Mouse (Mus musculus) stomach, postnatal 0 days (tissue): Measurements from ENCODE around the gene Git1.

Experiments
- CTCF ChIP-seq: IDR thresholded peaks from 2 replicates; pipeline ENCODE4 v1.5.1; 2016; ENCODE audit warnings: antibody characterized with exemption, low read depth, mild to moderate bottlenecking, moderate library complexity
- EP300 ChIP-seq: optimal IDR thresholded peaks from 2 replicates; pipeline ENCODE3; 2016; ENCODE audit warnings: antibody characterized with exemption

DNA sequence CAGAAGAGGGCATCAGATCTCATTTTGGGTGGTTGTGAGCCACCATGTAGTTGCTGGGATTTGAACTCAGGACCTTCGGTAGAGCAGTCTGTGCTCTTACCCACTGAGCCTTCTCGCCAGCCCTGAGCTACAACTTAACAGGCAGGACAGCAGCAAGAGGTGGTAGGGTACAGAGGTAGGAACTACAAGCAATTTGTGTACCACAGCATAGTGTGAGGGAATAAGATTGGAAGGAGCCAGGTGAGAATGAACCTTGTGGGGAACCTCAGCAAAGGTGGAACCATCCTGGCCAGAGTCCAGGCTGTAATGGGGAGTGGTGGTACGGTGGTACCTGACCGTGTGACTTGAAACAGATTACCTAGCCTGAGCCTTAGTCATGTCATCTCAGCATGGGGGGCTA, 8.6 kb downstream of the Git1 start:
- TF ChIP-seq CTCF, result no peak
- no peak for TF ChIP-seq EP300
